Comparison of ENCODE assay signal across 9 mouse cellular contexts in the genomic region with DNA sequence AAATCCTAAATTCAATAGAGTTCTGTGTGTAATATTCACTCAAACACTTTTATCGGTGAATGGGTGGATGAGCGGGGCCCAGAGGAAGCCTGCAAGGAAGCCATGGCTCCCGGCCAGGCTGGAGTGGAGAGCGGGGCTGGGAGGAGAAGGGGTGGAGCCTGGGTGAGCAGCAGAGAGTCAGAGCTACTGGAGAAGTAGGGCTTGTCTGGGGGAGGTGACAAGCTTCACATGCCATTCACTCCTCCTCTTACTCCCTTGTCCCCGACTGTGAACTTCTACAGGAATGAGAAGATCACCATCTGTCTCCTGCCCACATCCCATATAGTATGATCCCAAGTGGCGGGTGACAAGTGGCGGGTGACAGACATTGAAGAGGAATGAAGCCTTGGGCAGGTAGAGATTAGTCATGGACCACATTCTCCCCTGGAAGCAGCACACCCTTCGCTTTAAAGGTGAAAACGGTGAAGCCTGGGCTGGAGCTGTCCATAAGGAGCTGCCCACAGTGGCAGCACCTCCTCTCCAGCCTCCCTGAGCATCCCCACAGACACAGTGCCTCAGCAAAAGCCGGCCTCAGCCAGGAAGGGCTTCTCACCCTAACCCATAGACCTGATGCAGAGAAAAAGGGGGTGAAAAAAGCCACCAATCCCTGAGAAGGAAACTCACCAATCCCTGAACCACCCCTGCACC.
A peak's percentile ranks its signal among the peaks of the same experiment; 100 is the strongest.
DNase-seq lines count a peak whose midpoint lies in the region; ATAC-seq lines count a peak whose summit lies in the region.
"Had no signal": no experiment of that assay in that cellular context is flagged by ENCODE, and none has a peak within 500 bp of the region (broad histone marks: within the 10 kb centered on the region; RNA-seq: fewer than 3 reads in every experiment).

No protein-coding gene starts in this region.

- no peak overlapping the region for H3K27ac ChIP-seq in forebrain, embryonic 12.5 days
- H3K27ac ChIP-seq in forebrain, embryonic 10.5 days = no peak overlapping the region

- H3K27me3 ChIP-seq in forebrain, embryonic 12.5 days = no peaks in the 10 kb centered on the region
- H3K27me3 ChIP-seq in forebrain, embryonic 10.5 days (ENCODE audit: poor library complexity, severe bottlenecking) = no peaks in the 10 kb centered on the region

- no peak overlapping the region for H3K4me2 ChIP-seq in forebrain, embryonic 12.5 days

- WGBS in forebrain, embryonic 12.5 days = 75% methylated on average over 10 of the region's 10 CpGs
- WGBS in forebrain, embryonic 10.5 days = 78% methylated on average over 10 of the region's 10 CpGs

- intact Hi-C loops in heart, postnatal 36 days (cut with DNase I) = loop anchor here (2.0 kb wide), 2 partner anchors 31 to 77 kb away; a partner anchor contains a TSS
- intact Hi-C loops in left cerebral cortex, postnatal 14 days (cut with DNase I) = loop anchor here (5.0 kb wide), 1 partner anchor 37 kb away; no protein-coding TSS in a partner anchor

- H3K9me3 ChIP-seq in forebrain, embryonic 12.5 days = no peaks in the 10 kb centered on the region
- H3K9me3 ChIP-seq in forebrain, embryonic 10.5 days = no peaks in the 10 kb centered on the region

- no peak overlapping the region for H3K9ac ChIP-seq in forebrain, embryonic 12.5 days

- 0 out of 2 replicates have a peak, but pooled peaks cover 4% of the 10 kb centered on the region for H3K36me3 ChIP-seq in forebrain, embryonic 12.5 days (replicated peaks)
- H3K36me3 ChIP-seq in forebrain, embryonic 10.5 days (replicated peaks) = no peaks in the 10 kb centered on the region

- ATAC-seq in forebrain, embryonic 12.5 days (ENCODE audit: low FRiP score) = no peak

- H3K4me3 ChIP-seq in forebrain, embryonic 12.5 days (replicated peaks) = no peak overlapping the region
- H3K4me3 ChIP-seq in forebrain, embryonic 10.5 days = no peak overlapping the region
- H3K4me3 ChIP-seq: erythroblast, embryonic 14.5 days had no signal

- DNase-seq in retina, postnatal 1 day = peak; percentile 8
- DNase-seq in retina, embryonic 14.5 days (ENCODE audit: low spot score) = no peak
- peak; percentile 48 for DNase-seq in frontal cortex, postnatal 10 days (ENCODE audit: low spot score in 2 of 2)
- peak; percentile 66 to 77 for DNase-seq in heart, postnatal 36 days
- peak; percentile 54 to 60 for DNase-seq in left cerebral cortex, postnatal 14 days (ENCODE audit: low spot score in 2 of 2)
- DNase-seq in right cerebral cortex, postnatal 14 days = peak; percentile 65
- DNase-seq in forebrain, embryonic 10.5 days (ENCODE audit: extremely low spot score, low spot score) = no peak

- no peaks in the 10 kb centered on the region for H3K4me1 ChIP-seq in forebrain, embryonic 12.5 days
- H3K4me1 ChIP-seq in forebrain, embryonic 10.5 days = no peaks in the 10 kb centered on the region

Comparison
In these comparisons a context has a peak if more than half of its experiments do, and no peak if none do; other contexts are left out.
1. DNase-seq: peak in retina, postnatal 1 day (single experiment), frontal cortex, postnatal 10 days (2 of 2), heart, postnatal 36 days (2 of 2), left cerebral cortex, postnatal 14 days (2 of 2) and right cerebral cortex, postnatal 14 days (single experiment); none in retina, embryonic 14.5 days (single experiment) and forebrain, embryonic 10.5 days (single experiment).